Mouse (Mus musculus) hindbrain, embryonic 16.5 days (tissue): ENCODE results near the gene Il18r1. TPM values are rescaled to one million over a fixed set of nuclear protein-coding genes. Genes with fewer than 3 reads are reported as not detected.

ENCODE experiments used
- ATAC-seq: fragments of 200-750 bp; cut with Nextera tagmentation; 2 replicates; pipeline ENCODE4 v1.8.0; 2017; ENCODE audit warnings: moderate TSS enrichment, moderate library complexity
- H3K27ac ChIP-seq: fragments of 300-500 bp; sonication (generic); 2 replicates; pipeline ENCODE4 v1.5.1; 2014; ENCODE audit warnings: low read depth, mild to moderate bottlenecking, control low read depth, low read length, moderate library complexity
- H3K27me3 ChIP-seq: fragments of 300-500 bp; sonication (generic); replicated peaks from 2 replicates; pipeline ENCODE4 v1.6.1; 2014; ENCODE audit warnings: low read length; ENCODE audit not compliant: control insufficient read depth, insufficient read depth
- H3K36me3 ChIP-seq: fragments of 300-500 bp; sonication (generic); 2 replicates; pipeline ENCODE4 v1.6.1; 2014; ENCODE audit warnings: mild to moderate bottlenecking, low read length, moderate library complexity, mixed read lengths; ENCODE audit not compliant: control insufficient read depth, insufficient read depth
- H3K4me1 ChIP-seq: fragments of 300-500 bp; sonication (generic); 2 replicates; pipeline ENCODE4 v1.6.1; 2014; ENCODE audit warnings: low read depth, low read length; ENCODE audit not compliant: control insufficient read depth, insufficient read depth
- H3K4me2 ChIP-seq: fragments of 300-500 bp; sonication (generic); 2 replicates; pipeline ENCODE4 v1.6.1; 2014; ENCODE audit warnings: mild to moderate bottlenecking, low read length, control low read depth, moderate library complexity
- H3K4me3 ChIP-seq: fragments of 300-500 bp; sonication (generic); 2 replicates; pipeline ENCODE4 v1.5.1; 2014; ENCODE audit warnings: mild to moderate bottlenecking, low read length, control low read depth, moderate library complexity
- H3K9ac ChIP-seq: fragments of 300-500 bp; sonication (generic); 2 replicates; pipeline ENCODE4 v1.6.1; 2014; ENCODE audit warnings: low read depth, mild to moderate bottlenecking, control low read depth, low read length, moderate library complexity
- H3K9me3 ChIP-seq: fragments of 300-500 bp; sonication (generic); 2 replicates; pipeline ENCODE4 v1.6.1; 2014; ENCODE audit warnings: mild to moderate bottlenecking, low read length, moderate library complexity; ENCODE audit not compliant: control insufficient read depth
- WGBS: fragments of 180-500 bp; shearing (Covaris S2); extraction: QIAGEN DNeasy Blood & Tissue Kit; methylation state at CpG from one replicate; pipeline ENCODE4 v1.1.7; 2014; 5-methylcytosine and 5-hydroxymethylcytosine counted together
- polyA plus RNA-seq: library from polyadenylated mRNA; unstranded; fragments of >200 nt; fragmentation: Nextera tagmentation; extraction: Ambion mirVana; gene quantifications from 2 replicates; pipeline ENCODE4 v1.2.1, GENCODE M21; 2015

The Il18r1 gene
- polyA plus RNA-seq, 1 experiment from 2014 or later = not detected

- no peaks in the 10 kb centered on the region for H3K27me3 ChIP-seq
- no peaks in the 10 kb centered on the region for H3K36me3 ChIP-seq
- no peaks in the 10 kb centered on the region for H3K9me3 ChIP-seq
- no peak overlapping the region for H3K4me3 ChIP-seq
- no peaks in the 10 kb centered on the region for H3K4me1 ChIP-seq
- H3K4me2 ChIP-seq = no peak overlapping the region
- WGBS = 94% methylated on average over 5 of the region's 5 CpGs
- no peak for ATAC-seq
- H3K27ac ChIP-seq = no peak overlapping the region
- no peak overlapping the region for H3K9ac ChIP-seq
Measured at GRCm38 (mm10) chr1:40474336-40474735, 9.0 kb downstream of the Il18r1 start.

GRCm38 (mm10) chr1:40475697-40476096 is 10.3 kb downstream of the Il18r1 start:
- Histone ChIP-seq H3K4me2 (no peak overlapping the region), H3K27ac (no peak overlapping the region), H3K9me3 (no peaks in the 10 kb centered on the region), H3K4me1 (no peaks in the 10 kb centered on the region), H3K36me3 (no peaks in the 10 kb centered on the region), H3K27me3 (no peaks in the 10 kb centered on the region), H3K4me3 (no peak overlapping the region), H3K9ac (no peak overlapping the region)
- no peak for ATAC-seq
- WGBS = 78% methylated on average over 3 of the region's 3 CpGs

GRCm38 (mm10) chr1:40476756-40477155 is 11.4 kb downstream of the Il18r1 start:
- H3K9ac ChIP-seq = no peak overlapping the region
- no peak for ATAC-seq
- no peaks in the 10 kb centered on the region for H3K4me1 ChIP-seq
- H3K27ac ChIP-seq = no peak overlapping the region
- no peaks in the 10 kb centered on the region for H3K9me3 ChIP-seq
- H3K4me3 ChIP-seq = no peak overlapping the region
- H3K4me2 ChIP-seq = no peak overlapping the region
- H3K36me3 ChIP-seq = no peaks in the 10 kb centered on the region
- WGBS = 76% methylated on average over 4 of the region's 4 CpGs
- no peaks in the 10 kb centered on the region for H3K27me3 ChIP-seq

- Histone ChIP-seq H3K27ac (no peak overlapping the region), H3K36me3 (no peaks in the 10 kb centered on the region), H3K4me1 (no peaks in the 10 kb centered on the region), H3K4me3 (no peak overlapping the region), H3K9me3 (no peaks in the 10 kb centered on the region), H3K27me3 (no peaks in the 10 kb centered on the region), H3K4me2 (no peak overlapping the region), H3K9ac (no peak overlapping the region)
- 89% methylated on average over 6 of the region's 6 CpGs for WGBS
- no peak for ATAC-seq
Measured at GRCm38 (mm10) chr1:40479505-40479923, 14.2 kb downstream of the Il18r1 start.

- WGBS = 95% methylated on average over 4 of the region's 4 CpGs
- ATAC-seq = no peak
- no peak overlapping the region for H3K4me3 ChIP-seq
- H3K4me1 ChIP-seq = no peaks in the 10 kb centered on the region
- no peaks in the 10 kb centered on the region for H3K27me3 ChIP-seq
- no peak overlapping the region for H3K27ac ChIP-seq
- no peak overlapping the region for H3K9ac ChIP-seq
- H3K36me3 ChIP-seq = no peaks in the 10 kb centered on the region
- H3K4me2 ChIP-seq = no peak overlapping the region
- H3K9me3 ChIP-seq = no peaks in the 10 kb centered on the region
Measured at GRCm38 (mm10) chr1:40494594-40494993, 29.2 kb downstream of the Il18r1 start.

GRCm38 (mm10) chr1:40499708-40500107 is 34.4 kb downstream of the Il18r1 start:
- 96% methylated on average over 1 of the region's 1 CpGs for WGBS
- H3K4me3 ChIP-seq = no peak overlapping the region
- H3K27ac ChIP-seq = no peak overlapping the region
- no peak overlapping the region for H3K9ac ChIP-seq
- H3K36me3 ChIP-seq = no peaks in the 10 kb centered on the region
- no peaks in the 10 kb centered on the region for H3K9me3 ChIP-seq
- no peaks in the 10 kb centered on the region for H3K27me3 ChIP-seq
- no peaks in the 10 kb centered on the region for H3K4me1 ChIP-seq
- no peak overlapping the region for H3K4me2 ChIP-seq
- no peak for ATAC-seq

- H3K4me3 ChIP-seq = no peak overlapping the region
- ATAC-seq = no peak
- no peaks in the 10 kb centered on the region for H3K36me3 ChIP-seq
- H3K4me2 ChIP-seq = no peak overlapping the region
- no peaks in the 10 kb centered on the region for H3K4me1 ChIP-seq
- H3K27ac ChIP-seq = no peak overlapping the region
- no peaks in the 10 kb centered on the region for H3K9me3 ChIP-seq
- no peaks in the 10 kb centered on the region for H3K27me3 ChIP-seq
- 98% methylated on average over 4 of the region's 4 CpGs for WGBS
- H3K9ac ChIP-seq = no peak overlapping the region
Measured at GRCm38 (mm10) chr1:40501126-40501525, 35.8 kb downstream of the Il18r1 start.

- Histone ChIP-seq H3K27me3 (no peaks in the 10 kb centered on the region), H3K4me3 (no peak overlapping the region), H3K9ac (no peak overlapping the region), H3K9me3 (no peaks in the 10 kb centered on the region), H3K4me2 (no peak overlapping the region), H3K4me1 (no peaks in the 10 kb centered on the region), H3K27ac (no peak overlapping the region), H3K36me3 (no peaks in the 10 kb centered on the region)
- ATAC-seq = no peak
- 89% methylated on average over 11 of the region's 11 CpGs for whole genome bisulfite sequencing
Measured at GRCm38 (mm10) chr1:40501546-40502398, 36.4 kb downstream of the Il18r1 start.

- H3K4me2 ChIP-seq = no peak overlapping the region
- no peak for ATAC-seq
- H3K9ac ChIP-seq = no peak overlapping the region
- no peaks in the 10 kb centered on the region for H3K27me3 ChIP-seq
- WGBS = 83% methylated on average over 5 of the region's 5 CpGs
- no peak overlapping the region for H3K27ac ChIP-seq
- H3K36me3 ChIP-seq = no peaks in the 10 kb centered on the region
- H3K9me3 ChIP-seq = no peaks in the 10 kb centered on the region
- no peak overlapping the region for H3K4me3 ChIP-seq
- no peaks in the 10 kb centered on the region for H3K4me1 ChIP-seq
Measured at GRCm38 (mm10) chr1:40504548-40504947, 39.2 kb downstream of the Il18r1 start.
